Mouse (Mus musculus): Measurements from ENCODE around the gene Gm14391. TPM values are rescaled to one million over a fixed set of nuclear protein-coding genes. Genes with fewer than 3 reads are reported as not detected.
A peak's percentile ranks its signal among the peaks of the same experiment; 100 is the strongest.
"Not testable (repeated sequence)": the region's sequence is repeated elsewhere in the genome, so short reads cannot be mapped to it uniquely, and the experiment has no call there.

The Gm14391 gene
- 10 to 100 TPM; 77.3 to 78.5 TPM for total RNA-seq (2021)
- long read RNA-seq, experiment 1, transcript Gm14391-202 (4 exons, 965 nt), result major isoform, 60 of 69 reads
- long read RNA-seq, experiment 1, partial matches to known transcripts, result 4 of 69 reads
- long read RNA-seq, experiment 1, other reads (novel, unspliced or antisense), result 5 of 69 reads
- long read RNA-seq, experiment 2, transcript Gm14391-202 (4 exons, 965 nt), result major isoform, 42 of 52 reads
- long read RNA-seq, experiment 2, partial matches to known transcripts, result 1 of 52 reads
- long read RNA-seq, experiment 2, other reads (novel, unspliced or antisense), result 7 of 52 reads

DNA sequence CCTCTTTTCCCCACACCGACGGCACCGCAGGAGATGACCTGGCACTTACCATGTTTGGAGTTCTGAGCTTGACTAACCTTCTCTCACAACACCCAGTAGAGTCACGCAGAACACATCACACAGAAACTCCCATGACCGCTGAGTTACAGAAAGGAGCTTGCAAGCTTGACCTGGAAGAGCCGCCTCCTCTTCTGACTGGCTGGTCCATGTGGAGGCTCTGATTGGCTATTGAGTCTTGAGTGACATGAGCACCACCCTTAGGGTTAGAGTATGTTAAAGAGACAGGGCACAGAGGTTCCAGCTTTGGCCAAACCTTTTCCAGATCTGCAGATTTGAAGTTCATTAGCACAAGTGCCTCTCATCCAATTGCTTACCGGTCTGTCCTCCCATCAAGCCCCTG, at the start of gene Gm14391:
Gene Gm14391, minus strand, starts transcription at position 186 of the 400 bp plus-strand sequence.
- DNase-seq (ENCODE audit: low spot score in 2 of 2); intact Hi-C loops (cut with DNase I): not testable (repeated sequence)

- intact Hi-C loops (cut with DNase I); DNase-seq (ENCODE audit: low spot score in 2 of 2): not testable (repeated sequence)
These were observed 27.7 kb downstream of the Gm14391 start for GRCm38 (mm10) chr2:175179008-175179407.

DNA sequence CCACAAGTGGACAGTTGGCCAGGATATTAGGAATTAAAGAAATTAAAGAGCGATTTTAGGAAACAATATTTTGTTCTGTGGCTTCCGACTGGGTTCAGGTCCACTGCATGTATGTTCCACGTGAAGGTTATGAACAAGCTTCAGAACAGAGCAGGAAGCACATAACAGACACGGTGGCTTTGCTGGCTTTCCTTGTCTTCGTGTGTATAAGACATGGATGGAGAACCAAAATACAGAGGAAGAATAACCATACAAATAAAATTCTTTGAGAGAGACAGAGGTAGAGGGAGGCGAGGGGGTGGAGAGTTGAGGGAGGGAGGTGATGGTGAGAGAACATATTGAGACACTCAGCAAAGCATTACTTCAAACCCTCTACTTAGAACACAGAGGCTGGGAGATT, 30.4 kb downstream of the Gm14391 start:
- DNase-seq (ENCODE audit: low spot score in 2 of 2), result no peak
- intact Hi-C loops (cut with DNase I), result no loop called here

DNA sequence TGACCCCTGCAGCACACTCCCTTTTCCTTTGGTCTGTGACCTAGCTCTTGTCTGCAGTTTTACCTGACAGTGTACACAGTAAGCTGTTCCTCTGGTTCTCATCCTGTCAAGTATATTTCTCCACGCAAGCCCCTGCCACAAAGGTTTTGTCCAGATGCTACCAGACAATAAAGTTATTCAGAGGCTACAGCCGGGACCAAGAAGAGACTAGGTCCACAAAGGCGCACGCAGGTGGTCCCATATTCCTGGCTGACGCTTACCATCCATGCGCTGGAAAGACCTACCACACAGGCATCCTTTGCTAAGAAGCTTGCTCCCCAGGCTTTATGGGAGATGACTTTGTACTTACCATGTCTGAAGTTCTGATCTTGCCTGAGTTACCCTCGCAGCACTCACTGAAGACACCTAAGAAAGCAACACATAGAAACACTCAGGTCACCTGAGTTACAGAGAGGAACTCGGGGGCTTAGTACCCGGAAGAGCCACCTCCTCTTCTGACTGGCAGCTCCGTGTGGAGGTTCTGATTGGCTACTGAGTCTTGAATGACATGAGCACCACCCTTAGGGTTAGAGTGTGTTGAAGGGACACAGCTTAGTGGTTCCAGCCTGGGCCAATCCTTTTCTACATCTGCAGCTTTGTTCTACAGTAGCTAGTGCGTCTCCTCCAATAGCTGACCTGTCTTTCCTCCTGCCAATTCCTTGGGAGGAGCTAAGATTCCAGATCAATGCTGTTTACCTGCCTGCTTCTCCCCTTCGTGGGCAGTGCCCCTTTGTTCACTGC, 31.1 kb downstream of the Gm14391 start, which contains the start of gene Gm14443:
Gene Gm14443, minus strand, starts transcription at position 471 of the 780 bp plus-strand sequence.
- intact Hi-C loops (cut with DNase I); DNase-seq (ENCODE audit: low spot score in 2 of 2): not testable (repeated sequence)

GRCm38 (mm10) chr2:175174058-175174457, 32.7 kb downstream of the Gm14391 start:
- DNase-seq (ENCODE audit: low spot score in 2 of 2); intact Hi-C loops (cut with DNase I): not testable (repeated sequence)

GRCm38 (mm10) chr2:175172906-175173595, 33.7 kb downstream of the Gm14391 start:
- DNase-seq (ENCODE audit: low spot score in 2 of 2); intact Hi-C loops (cut with DNase I): not testable (repeated sequence)

DNA sequence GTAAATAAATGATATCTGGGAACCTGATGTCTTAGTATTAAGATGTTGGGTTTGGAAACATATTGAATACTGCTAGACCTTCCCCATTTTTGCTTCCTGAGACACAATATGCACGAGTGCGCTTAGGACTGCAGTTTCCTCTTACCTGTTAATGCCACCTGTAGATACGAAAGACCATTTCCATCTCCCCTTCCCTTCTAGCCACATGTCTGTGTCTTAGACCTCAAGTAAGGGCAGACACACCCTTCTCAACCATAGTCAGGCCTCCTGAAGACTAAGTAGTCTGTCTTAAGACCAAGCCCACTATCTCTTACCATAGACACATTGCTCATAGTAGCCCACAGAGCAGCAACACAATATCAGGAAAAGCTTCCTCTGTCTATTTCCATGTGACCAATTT, 34.6 kb downstream of the Gm14391 start:
- no peak for DNase-seq (ENCODE audit: low spot score in 2 of 2)
- intact Hi-C loops (cut with DNase I), result no loop called here

- DNase-seq (ENCODE audit: low spot score in 2 of 2); intact Hi-C loops (cut with DNase I): not testable (repeated sequence)
These were observed 39.8 kb downstream of the Gm14391 start for GRCm38 (mm10) chr2:175166870-175167269.

GRCm38 (mm10) chr2:175165110-175165509, 41.6 kb downstream of the Gm14391 start:
- DNase-seq (ENCODE audit: low spot score in 2 of 2); intact Hi-C loops (cut with DNase I): not testable (repeated sequence)

DNA sequence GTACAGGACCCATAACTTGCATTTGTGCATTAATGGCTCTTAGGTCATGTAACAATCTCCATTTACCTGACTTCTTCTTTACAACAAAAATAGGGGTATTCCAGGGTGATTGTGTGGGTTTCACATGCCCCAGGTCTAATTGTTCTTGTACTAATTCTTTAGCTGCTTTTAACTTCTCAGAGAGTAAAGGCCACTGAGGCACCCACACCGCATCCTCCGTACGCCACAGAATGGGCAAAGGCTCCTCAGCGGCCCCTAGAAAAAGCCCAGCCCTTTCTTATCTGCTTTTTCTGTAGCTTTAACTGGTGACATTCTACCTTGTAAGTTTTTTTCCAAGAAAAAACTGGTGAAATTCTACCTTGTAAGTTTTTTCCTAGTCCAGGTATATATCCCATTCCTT, 45.3 kb downstream of the Gm14391 start:
- intact Hi-C loops (cut with DNase I); DNase-seq (ENCODE audit: low spot score in 2 of 2): not testable (repeated sequence)

DNA sequence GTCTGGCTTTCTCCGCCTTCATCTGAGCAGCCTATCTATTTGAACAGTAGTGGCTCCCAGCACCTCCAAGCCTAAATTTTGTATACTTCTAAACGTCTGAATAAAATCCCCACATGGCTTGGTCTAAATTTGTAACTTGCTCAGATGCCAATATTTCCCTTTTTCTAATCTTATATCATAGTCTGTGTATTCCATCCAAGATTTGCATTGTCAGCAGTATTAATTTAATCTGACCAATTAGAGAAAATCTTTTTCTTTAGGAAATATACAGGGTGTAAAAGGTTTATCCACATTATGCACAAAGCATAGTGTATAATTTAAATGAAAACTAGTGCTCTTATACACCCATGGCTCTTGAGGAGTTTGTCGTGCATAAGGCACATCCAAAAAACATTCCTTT, 48.1 kb downstream of the Gm14391 start:
- intact Hi-C loops (cut with DNase I), result no loop called here

GRCm38 (mm10) chr2:175156696-175157095, 50.0 kb downstream of the Gm14391 start:
- intact Hi-C loops (cut with DNase I), result no loop called here
- DNase-seq (ENCODE audit: low spot score in 2 of 2), result no peak

More for the DNA sequence above, 48.1 kb downstream of the Gm14391 start:
- no peak for DNase-seq (ENCODE audit: low spot score in 2 of 2)

- intact Hi-C loops (cut with DNase I); DNase-seq (ENCODE audit: low spot score in 2 of 2): not testable (repeated sequence)
These were observed 64.8 kb downstream of the Gm14391 start, which contains the start of gene Gm14399 for GRCm38 (mm10) chr2:175141993-175142295. Gm14399 (minus strand) TSS chr2:175142012.

GRCm38 (mm10) chr2:175141118-175141992, 65.4 kb downstream of the Gm14391 start:
- peak in 1 of 2 experiments; percentile 8 for DNase-seq (ENCODE audit: low spot score in 2 of 2)
- intact Hi-C loops (cut with DNase I), result not testable (repeated sequence)

Other genes starting within 250 kb of the Gm14391 start
- gene Gm14444, start 196.7 kb downstream of the Gm14391 start, total RNA-seq (2021), result 1 to 10 TPM; 1.3 to 1.5 TPM
- gene Gm14393, start 139.1 kb downstream of the Gm14391 start, total RNA-seq (2021), result 1 to 10 TPM in 1 of 2 experiments, under 1 TPM in 1; 0.68 to 1.2 TPM
- 10 to 100 TPM; 13.3 to 14.1 TPM for gene Gm14399, start 64.9 kb downstream of the Gm14391 start, total RNA-seq (2021)
- 1 to 10 TPM; 3.1 to 3.9 TPM for gene Gm14443, start 31.0 kb downstream of the Gm14391 start, total RNA-seq (2021)
- gene Gm14440, start 68.2 kb upstream of the Gm14391 start, total RNA-seq (2021), result 1 to 10 TPM in 1 of 2 experiments, not detected in 1; 7.4 TPM
- 10 to 100 TPM; 41.6 to 42.1 TPM for gene Gm4631, start 131.3 kb upstream of the Gm14391 start, total RNA-seq (2021)
- gene Zfp968, start 165.5 kb upstream of the Gm14391 start, total RNA-seq (2021), result 1 to 10 TPM; 4.8 to 5.4 TPM
- 10 to 100 TPM in 1 of 2 experiments, 1 to 10 TPM in 1; 6.6 to 10.3 TPM for gene Gm4724, start 228.9 kb upstream of the Gm14391 start, total RNA-seq (2021)